Mouse (Mus musculus): ENCODE results near the gene Gata3.

DNA sequence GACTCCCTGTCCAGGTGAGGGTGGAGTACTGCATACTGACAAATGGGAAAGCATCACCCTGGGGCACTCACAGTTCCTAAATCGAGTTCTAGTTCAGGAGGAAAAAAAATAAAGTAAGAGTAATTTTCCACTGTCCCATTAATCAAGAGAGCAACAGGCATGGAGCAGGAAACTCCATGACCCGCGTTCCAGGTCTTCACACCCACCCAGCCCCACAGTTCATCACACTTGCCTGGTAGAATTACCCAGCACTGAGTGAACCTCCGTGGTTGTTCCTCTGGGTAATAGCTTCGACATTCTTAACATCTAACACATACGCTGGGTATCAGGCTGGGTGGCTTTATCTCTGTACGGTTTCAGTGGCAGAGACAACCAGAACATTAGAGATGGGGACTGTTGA is 56.1 kb downstream of the Gata3 start:
- TF ChIP-seq CTCF (IDR thresholded peaks at IDR 0.05; ENCODE audit: low read depth) (no peak), EP300 (IDR thresholded peaks at IDR 0.05; ENCODE audit: low read depth) (no peak)
